Mouse (Mus musculus): ENCODE data around the gene Atf7ip. TPM values are rescaled to one million over a fixed set of nuclear protein-coding genes. Genes with fewer than 3 reads are reported as not detected.
A peak's percentile ranks its signal among the peaks of the same experiment; 100 is the strongest.

Atf7ip gene
- total and polyA plus RNA-seq, 2 experiments from 2014 or later, result 28.7 to 43.1 TPM

GRCm38 (mm10) chr6:136590739-136591138, 84.8 kb downstream of the Atf7ip start:
- no peak for ATAC-seq (ENCODE audit: low FRiP score)
- H3K9me3 ChIP-seq (ENCODE audit: low read length), result no peaks in the 10 kb centered on the region
- no peaks in the 10 kb centered on the region for H3K27me3 ChIP-seq (ENCODE audit: insufficient read depth, low read length)
- no peak overlapping the region for H3K4me3 ChIP-seq (ENCODE audit: low read depth, low read length)
- H3K4me2 ChIP-seq (ENCODE audit: low read depth, low read length, poor library complexity, severe bottlenecking), result no peak overlapping the region
- H3K27ac ChIP-seq (ENCODE audit: low read depth, low read length), result no peak overlapping the region
- TF ChIP-seq CTCF (IDR thresholded peaks at IDR 0.05), result no peak
- H3K9ac ChIP-seq (replicated peaks; ENCODE audit: low read length, poor library complexity, severe bottlenecking), result no peak overlapping the region
- H3K4me1 ChIP-seq (ENCODE audit: insufficient read depth, low read length), result no peaks in the 10 kb centered on the region
- H3K36me3 ChIP-seq (ENCODE audit: insufficient read depth, low read length), result peaks cover 47% of the 10 kb centered on the region
- DNase-seq (ENCODE audit: low spot score), result no peak
- WGBS, result 84% methylated on average over 4 of the region's 4 CpGs

GRCm38 (mm10) chr6:136594541-136594940, 88.6 kb downstream of the Atf7ip start:
- DNase-seq (ENCODE audit: low spot score), result no peak

GRCm38 (mm10) chr6:136602601-136603000, 96.6 kb downstream of the Atf7ip start:
- no peak for TF ChIP-seq CTCF (IDR thresholded peaks at IDR 0.05)
- no peak for ATAC-seq (ENCODE audit: low FRiP score)

More at GRCm38 (mm10) chr6:136594541-136594940, 88.6 kb downstream of the Atf7ip start:
- H3K27ac ChIP-seq (ENCODE audit: low read depth, low read length), result no peak overlapping the region
- H3K27me3 ChIP-seq (ENCODE audit: insufficient read depth, low read length), result no peaks in the 10 kb centered on the region
- peaks cover 32% of the 10 kb centered on the region for H3K36me3 ChIP-seq (ENCODE audit: insufficient read depth, low read length)
- H3K4me1 ChIP-seq (ENCODE audit: insufficient read depth, low read length), result no peaks in the 10 kb centered on the region
- no peak overlapping the region for H3K4me2 ChIP-seq (ENCODE audit: low read depth, low read length, poor library complexity, severe bottlenecking)
- no peaks in the 10 kb centered on the region for H3K9me3 ChIP-seq (ENCODE audit: low read length)
- H3K4me3 ChIP-seq (ENCODE audit: low read depth, low read length), result no peak overlapping the region
- no peak for TF ChIP-seq CTCF (IDR thresholded peaks at IDR 0.05)
- no peak overlapping the region for H3K9ac ChIP-seq (replicated peaks; ENCODE audit: low read length, poor library complexity, severe bottlenecking)
- 85% methylated on average over 4 of the region's 4 CpGs for WGBS
- ATAC-seq (ENCODE audit: low FRiP score), result no peak

GRCm38 (mm10) chr6:136611351-136612215, 105.6 kb downstream of the Atf7ip start:
- H3K9ac ChIP-seq (replicated peaks; ENCODE audit: low read length, poor library complexity, severe bottlenecking), result no peak overlapping the region
- DNase-seq (ENCODE audit: low spot score), result no peak
- H3K36me3 ChIP-seq (ENCODE audit: insufficient read depth, low read length), result peaks cover 17% of the 10 kb centered on the region
- no peaks in the 10 kb centered on the region for H3K9me3 ChIP-seq (ENCODE audit: low read length)
- ATAC-seq (ENCODE audit: low FRiP score), result no peak
- H3K4me2 ChIP-seq (ENCODE audit: low read depth, low read length, poor library complexity, severe bottlenecking), result no peak overlapping the region
- H3K4me3 ChIP-seq (ENCODE audit: low read depth, low read length), result no peak overlapping the region
- no peaks in the 10 kb centered on the region for H3K27me3 ChIP-seq (ENCODE audit: insufficient read depth, low read length)
- H3K27ac ChIP-seq (ENCODE audit: low read depth, low read length), result no peak overlapping the region
- TF ChIP-seq CTCF (IDR thresholded peaks at IDR 0.05), result no peak
- 97% methylated on average over 17 of the region's 17 CpGs for WGBS
- H3K4me1 ChIP-seq (ENCODE audit: insufficient read depth, low read length), result no peaks in the 10 kb centered on the region

More at GRCm38 (mm10) chr6:136602601-136603000, 96.6 kb downstream of the Atf7ip start:
- no peaks in the 10 kb centered on the region for H3K4me1 ChIP-seq (ENCODE audit: insufficient read depth, low read length)
- 91% methylated on average over 7 of the region's 7 CpGs for WGBS
- no peak overlapping the region for H3K27ac ChIP-seq (ENCODE audit: low read depth, low read length)
- peaks cover 69% of the 10 kb centered on the region for H3K36me3 ChIP-seq (ENCODE audit: insufficient read depth, low read length)
- H3K4me3 ChIP-seq (ENCODE audit: low read depth, low read length), result no peak overlapping the region
- no peak overlapping the region for H3K9ac ChIP-seq (replicated peaks; ENCODE audit: low read length, poor library complexity, severe bottlenecking)
- no peaks in the 10 kb centered on the region for H3K9me3 ChIP-seq (ENCODE audit: low read length)
- no peak for DNase-seq (ENCODE audit: low spot score)
- no peaks in the 10 kb centered on the region for H3K27me3 ChIP-seq (ENCODE audit: insufficient read depth, low read length)
- H3K4me2 ChIP-seq (ENCODE audit: low read depth, low read length, poor library complexity, severe bottlenecking), result no peak overlapping the region

GRCm38 (mm10) chr6:136612312-136612711, 106.3 kb downstream of the Atf7ip start:
- no peak for DNase-seq (ENCODE audit: low spot score)
- H3K27me3 ChIP-seq (ENCODE audit: insufficient read depth, low read length), result no peaks in the 10 kb centered on the region
- WGBS, result 96% methylated on average over 3 of the region's 3 CpGs

GRCm38 (mm10) chr6:136614156-136614555, 108.2 kb downstream of the Atf7ip start:
- H3K4me2 ChIP-seq (ENCODE audit: low read depth, low read length, poor library complexity, severe bottlenecking), result no peak overlapping the region
- H3K4me3 ChIP-seq (ENCODE audit: low read depth, low read length), result no peak overlapping the region
- ATAC-seq (ENCODE audit: low FRiP score), result no peak
- peak; percentile 51 for DNase-seq (ENCODE audit: low spot score)
- H3K4me1 ChIP-seq (ENCODE audit: insufficient read depth, low read length), result no peaks in the 10 kb centered on the region
- H3K9me3 ChIP-seq (ENCODE audit: low read length), result no peaks in the 10 kb centered on the region
- 92% methylated on average over 3 of the region's 3 CpGs for WGBS
- H3K36me3 ChIP-seq (ENCODE audit: insufficient read depth, low read length), result 0 out of 2 replicates have a peak, but pooled peaks cover 4% of the 10 kb centered on the region
- TF ChIP-seq CTCF (IDR thresholded peaks at IDR 0.05), result no peak
- no peak overlapping the region for H3K27ac ChIP-seq (ENCODE audit: low read depth, low read length)
- no peak overlapping the region for H3K9ac ChIP-seq (replicated peaks; ENCODE audit: low read length, poor library complexity, severe bottlenecking)
- H3K27me3 ChIP-seq (ENCODE audit: insufficient read depth, low read length), result no peaks in the 10 kb centered on the region

More at GRCm38 (mm10) chr6:136612312-136612711, 106.3 kb downstream of the Atf7ip start:
- peak; percentile 47 for TF ChIP-seq CTCF (IDR thresholded peaks at IDR 0.05)
- no peak overlapping the region for H3K4me3 ChIP-seq (ENCODE audit: low read depth, low read length)
- ATAC-seq (ENCODE audit: low FRiP score), result no peak
- H3K4me2 ChIP-seq (ENCODE audit: low read depth, low read length, poor library complexity, severe bottlenecking), result no peak overlapping the region
- H3K9me3 ChIP-seq (ENCODE audit: low read length), result no peaks in the 10 kb centered on the region
- no peak overlapping the region for H3K9ac ChIP-seq (replicated peaks; ENCODE audit: low read length, poor library complexity, severe bottlenecking)
- no peaks in the 10 kb centered on the region for H3K4me1 ChIP-seq (ENCODE audit: insufficient read depth, low read length)
- no peak overlapping the region for H3K27ac ChIP-seq (ENCODE audit: low read depth, low read length)
- peaks cover 13% of the 10 kb centered on the region for H3K36me3 ChIP-seq (ENCODE audit: insufficient read depth, low read length)
